29 mouse cellular contexts compared by ENCODE assay signal in the genomic region with DNA sequence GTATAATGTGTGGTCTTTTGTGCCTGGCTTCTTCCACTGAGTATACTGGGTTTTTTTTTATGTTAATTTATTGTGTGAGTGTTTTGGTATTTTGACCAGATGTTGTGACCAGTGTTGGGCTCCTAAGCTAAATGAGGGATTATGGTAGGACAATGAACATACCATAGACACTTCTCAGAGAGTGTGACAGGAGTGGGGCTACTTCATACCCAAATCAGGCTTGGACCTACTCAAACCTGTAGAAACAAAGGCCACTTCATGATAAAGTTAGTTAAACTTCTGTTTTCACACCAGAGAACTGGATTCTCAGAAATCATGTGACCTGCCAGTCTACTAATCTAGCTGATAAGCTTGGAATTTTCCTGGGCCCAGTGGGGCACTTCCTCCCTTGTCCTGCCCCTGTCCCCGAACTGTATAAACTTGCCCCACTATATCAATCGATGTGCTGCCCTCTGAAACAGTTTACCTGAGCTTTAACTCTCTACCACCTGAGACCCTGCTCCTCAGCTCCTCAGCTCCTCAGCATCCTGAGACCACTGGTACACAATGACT. TPM values are rescaled to one million over a fixed set of nuclear protein-coding genes. Genes with fewer than 3 reads are reported as not detected.
"Had no signal": no experiment of that assay in that cellular context is flagged by ENCODE, and none has a peak within 500 bp of the region (broad histone marks: within the 10 kb centered on the region; RNA-seq: fewer than 3 reads in every experiment).

No protein-coding gene starts in this region.

- H3K27me3 ChIP-seq: kidney, embryonic 15.5 days; limb, embryonic 12.5 days; limb, embryonic 15.5 days; lung, embryonic 15.5 days; megakaryocyte, embryonic 14.5 days; midbrain, embryonic 13.5 days; neural tube, embryonic 13.5 days had no signal

- H3K4me1 ChIP-seq: limb, embryonic 12.5 days; limb, embryonic 15.5 days; midbrain, embryonic 10.5 days; midbrain, embryonic 13.5 days; neural tube, embryonic 13.5 days had no signal

- H3K36me3 ChIP-seq: kidney, embryonic 15.5 days; limb, embryonic 12.5 days; limb, embryonic 15.5 days; lung, embryonic 15.5 days; midbrain, embryonic 10.5 days; midbrain, embryonic 13.5 days; neural tube, embryonic 13.5 days had no signal

- H3K4me2 ChIP-seq: kidney, embryonic 15.5 days; limb, embryonic 12.5 days; limb, embryonic 15.5 days; liver, embryonic 11.5 days; lung, embryonic 15.5 days; midbrain, embryonic 13.5 days; neural tube, embryonic 13.5 days had no signal

- DNase-seq: kidney, adult 11 months; kidney, adult 8-10 months; kidney, postnatal 10 days; kidney, postnatal 36 days; left cerebral cortex, postnatal 4 days; retina, postnatal 1 day; right cerebral cortex, postnatal 25 days; spleen, adult 18-20 months; thymus, adult 18-20 months; thymus, postnatal 36 days had no signal

- H3K4me3 ChIP-seq: kidney, embryonic 15.5 days; limb, embryonic 12.5 days; limb, embryonic 15.5 days; lung, embryonic 15.5 days; megakaryocyte, embryonic 14.5 days; midbrain, embryonic 10.5 days; midbrain, embryonic 13.5 days; myocyte; neural tube, embryonic 13.5 days had no signal

- ATAC-seq: midbrain, embryonic 13.5 days; midbrain, embryonic 16.5 days had no signal

- H3K9me3 ChIP-seq: kidney, embryonic 15.5 days; limb, embryonic 12.5 days; limb, embryonic 15.5 days; lung, embryonic 15.5 days; megakaryocyte, embryonic 14.5 days; midbrain, embryonic 10.5 days; midbrain, embryonic 13.5 days; neural tube, embryonic 13.5 days had no signal

- H3K27ac ChIP-seq: kidney, embryonic 15.5 days; limb, embryonic 12.5 days; limb, embryonic 15.5 days; liver, embryonic 14.5 days; lung, embryonic 15.5 days; midbrain, embryonic 10.5 days; midbrain, embryonic 13.5 days; neural tube, embryonic 13.5 days had no signal

- H3K9ac ChIP-seq: kidney, embryonic 15.5 days; limb, embryonic 12.5 days; limb, embryonic 15.5 days; liver, embryonic 14.5 days; lung, embryonic 15.5 days; midbrain, embryonic 13.5 days; neural tube, embryonic 13.5 days had no signal

RNA-seq across cellular contexts. Expression of gene Ros1, which starts 20.3 kb away (rescaled TPM):
- total RNA-seq: layer of hippocampus, adult 18-20 months; layer of hippocampus, postnatal 14 days; left cerebral cortex, adult 8-10 months; left cerebral cortex, postnatal 14 days; left cerebral cortex, postnatal 4 days; monocyte, adult 5-6 weeks; neutrophil, adult 5-6 weeks had no signal
- polyA plus RNA-seq: limb, embryonic 12.5 days; liver, embryonic 11.5 days; midbrain, embryonic 10.5 days; midbrain, embryonic 13.5 days; midbrain, embryonic 16.5 days; neural tube, embryonic 13.5 days; urinary bladder, adult 2 months had no signal
